Mouse (Mus musculus) embryonic fibroblast, embryonic 13.5 days (primary cell): ENCODE data around the gene Vps13d.

Source experiments
- CTCF ChIP-seq: IDR thresholded peaks from 2 replicates; pipeline ENCODE4 v1.5.1; 2011; ENCODE audit warnings: mild to moderate bottlenecking, control low read depth, low read length, moderate library complexity, borderline replicate concordance; ENCODE audit not compliant: insufficient read depth
- POLR2A ChIP-seq: IDR thresholded peaks from 2 replicates; pipeline ENCODE4 v1.6.1; 2011; ENCODE audit warnings: low read depth, mild to moderate bottlenecking, control low read depth, low read length, moderate library complexity

GRCm38 (mm10) chr4:145022211-145022610, 172.6 kb downstream of the Vps13d start:
- TF ChIP-seq CTCF (no peak), POLR2A (no peak)
